Mouse (Mus musculus) cerebellum, adult 2 months (tissue): ENCODE measurements at regions not wholly inside any gene's neighbourhood (a gene's known extent, or its start where the extent isn't known, plus 50 kb on each side); places are given as distances from the start of the nearest gene placed in this dataset.

Experiments used
- CTCF ChIP-seq: fragments of 200-500 bp; IDR thresholded peaks from 2 replicates; pipeline ENCODE4 v1.5.1; 2011; ENCODE audit warnings: low read depth, mild to moderate bottlenecking, control low read depth, low read length, moderate library complexity, borderline replicate concordance; ENCODE audit not compliant: insufficient read depth
- POLR2A ChIP-seq: fragments of 200-500 bp; IDR thresholded peaks from 2 replicates; pipeline ENCODE4 v1.6.1; 2011; ENCODE audit warnings: low read length, control low read depth, borderline replicate concordance; ENCODE audit not compliant: insufficient read depth

GRCm38 (mm10) chr9:30174646-30175045 lies 211.7 kb upstream of the Ntm start:
- TF ChIP-seq POLR2A (no peak), CTCF (no peak)
